ENCODE assay signal across 16 mouse cellular contexts in genomic region chr1:136143514-136143913, GRCm38 (mm10). TPM values are rescaled to one million over a fixed set of nuclear protein-coding genes. Genes with fewer than 3 reads are reported as not detected.
A peak's percentile ranks its signal among the peaks of the same experiment; 100 is the strongest.
DNase-seq lines count a peak whose midpoint lies in the region; ATAC-seq and TF ChIP-seq lines count a peak whose summit lies in the region.
"Had no signal": no experiment of that assay in that cellular context is flagged by ENCODE, and none has a peak within 500 bp of the region (broad histone marks: within the 10 kb centered on the region; RNA-seq: fewer than 3 reads in every experiment).

No protein-coding gene starts in this region.

- H3K9ac ChIP-seq in midbrain, embryonic 11.5 days (ENCODE audit: low read length): no peak overlapping the region
- H3K9ac ChIP-seq in midbrain, embryonic 15.5 days: no peak overlapping the region
- H3K9ac ChIP-seq: embryonic facial prominence, embryonic 15.5 days; liver, embryonic 13.5 days had no signal

- no peak overlapping the region for H3K4me2 ChIP-seq in midbrain, embryonic 11.5 days
- no peak overlapping the region for H3K4me2 ChIP-seq in midbrain, embryonic 15.5 days
- H3K4me2 ChIP-seq: embryonic facial prominence, embryonic 15.5 days; liver, embryonic 13.5 days had no signal

- intact Hi-C loops in left cerebral cortex, adult 2 months (cut with DNase I): no loop called here

- H3K27me3 ChIP-seq in midbrain, embryonic 11.5 days (ENCODE audit: control insufficient read depth, insufficient read depth, low read length): no peaks in the 10 kb centered on the region; the same call in 1 of the 2 replicates
- no peaks in the 10 kb centered on the region for H3K27me3 ChIP-seq in midbrain, embryonic 15.5 days (replicated peaks)
- H3K27me3 ChIP-seq: CH12.LX; embryonic facial prominence, embryonic 15.5 days; liver, embryonic 13.5 days had no signal

- no peaks in the 10 kb centered on the region for H3K9me3 ChIP-seq in midbrain, embryonic 11.5 days (ENCODE audit: control insufficient read depth, low read length)
- H3K9me3 ChIP-seq in midbrain, embryonic 15.5 days: no peaks in the 10 kb centered on the region
- H3K9me3 ChIP-seq: embryonic facial prominence, embryonic 15.5 days; liver, embryonic 13.5 days had no signal

- H3K27ac ChIP-seq in midbrain, embryonic 11.5 days (ENCODE audit: low read depth, low read length): no peak overlapping the region
- no peak overlapping the region for H3K27ac ChIP-seq in midbrain, embryonic 15.5 days
- H3K27ac ChIP-seq in left cerebral cortex, adult 2 months: peak overlapping the region; percentile 97
- H3K27ac ChIP-seq: embryonic facial prominence, embryonic 15.5 days; liver, embryonic 13.5 days had no signal

- DNase-seq in midbrain, embryonic 11.5 days (ENCODE audit: low spot score, missing footprints): no peak
- DNase-seq in frontal cortex, postnatal 10 days (ENCODE audit: low spot score in 2 of 2): peak; percentile 54 to 74
- peak; percentile 73 to 76 for DNase-seq in left cerebral cortex, adult 2 months (ENCODE audit: extremely low spot score in 1 of 2, low spot score in 2 of 2)
- peak; percentile 77 for DNase-seq in right cerebral cortex, postnatal 25 days
- no peak for DNase-seq in gastrocnemius, postnatal 25 days
- DNase-seq in urinary bladder, adult 2 months (ENCODE audit: low spot score): no peak
- no peak for DNase-seq in adrenal gland, adult (ENCODE audit: inconsistent age in 2 of 2, low spot score in 1 of 2)
- DNase-seq: cerebellum, adult 9-11 months; gastrocnemius, postnatal 10 days; heart, postnatal 10 days; kidney, adult 18-20 months; liver, embryonic 13.5 days; thymus, postnatal 4 days had no signal

- ATAC-seq in midbrain, embryonic 11.5 days (ENCODE audit: low FRiP score): peak; percentile 9; the same call in 1 of the 2 replicates
- no peak for ATAC-seq in midbrain, embryonic 15.5 days (replicated peaks)

- no peak overlapping the region for H3K4me3 ChIP-seq in midbrain, embryonic 11.5 days (ENCODE audit: low read depth, low read length)
- H3K4me3 ChIP-seq in midbrain, embryonic 15.5 days: no peak overlapping the region
- H3K4me3 ChIP-seq in left cerebral cortex, adult 2 months: no peak overlapping the region
- H3K4me3 ChIP-seq: embryonic facial prominence, embryonic 15.5 days; liver, embryonic 13.5 days had no signal

- peaks cover 40% of the 10 kb centered on the region for H3K4me1 ChIP-seq in midbrain, embryonic 11.5 days (ENCODE audit: control insufficient read depth, insufficient read depth, low read length)
- peaks cover 56% of the 10 kb centered on the region for H3K4me1 ChIP-seq in midbrain, embryonic 15.5 days

- TF ChIP-seq CTCF in left cerebral cortex, adult 2 months (IDR thresholded peaks at IDR 0.05): no peak

- H3K36me3 ChIP-seq in midbrain, embryonic 11.5 days (ENCODE audit: control insufficient read depth, insufficient read depth, low read length): peaks cover 3% of the 10 kb centered on the region; the same call in 1 of the 2 replicates
- peaks cover 24% of the 10 kb centered on the region for H3K36me3 ChIP-seq in midbrain, embryonic 15.5 days (replicated peaks)

- 64% methylated on average over 10 of the region's 10 CpGs for WGBS in midbrain, embryonic 11.5 days
- WGBS in midbrain, embryonic 15.5 days: 58% methylated on average over 10 of the region's 10 CpGs

RNA-seq across cellular contexts. Expression of gene Kif21b, which starts 12.3 kb away (rescaled TPM):
- 11.9 and 12.9 TPM in 2 replicates for polyA plus RNA-seq in midbrain, embryonic 11.5 days (2014; fragmentation: Nextera tagmentation; extraction: Ambion mirVana)
- 58.9 and 62.0 TPM in 2 replicates for polyA plus RNA-seq in midbrain, embryonic 15.5 days (2015; fragmentation: Nextera tagmentation; extraction: Ambion mirVana)
- total RNA-seq in left cerebral cortex, adult 2 months (2021): 10 to 100 TPM; 67.3 to 74.2 TPM
- under 1 TPM; 0.36 to 0.78 TPM for total RNA-seq in gastrocnemius, postnatal 25 days (2021)
- 2.4 and 2.8 TPM in 2 replicates for polyA plus RNA-seq in urinary bladder, adult 2 months (2012; rRNA removed)

Comparison
In these comparisons a context has a peak if more than half of its experiments do, and no peak if none do; other contexts are left out.
1. DNase-seq: peak in frontal cortex, postnatal 10 days (2 of 2), left cerebral cortex, adult 2 months (2 of 2) and right cerebral cortex, postnatal 25 days (single experiment); none in midbrain, embryonic 11.5 days (single experiment), gastrocnemius, postnatal 25 days (single experiment), urinary bladder, adult 2 months (single experiment) and adrenal gland, adult (0 of 2).